Mouse (Mus musculus) CH12.LX (cell line): ENCODE data around the gene Il2ra.

ENCODE experiments used
- CTCF ChIP-seq, 2 experiments: IDR thresholded peaks in 1 of 2; conservative IDR thresholded peaks in 1 of 2; 2 replicates each; pipeline ENCODE4 v1.5.1; 2011 to 2012; ENCODE audit warnings: low read depth in 2 of 2, low read length in 2 of 2, improper control_type of control experiment in 1 of 2, inconsistent platforms in 1 of 2, mild to moderate bottlenecking in 1 of 2, moderate library complexity in 1 of 2
- MAX ChIP-seq: IDR thresholded peaks from 2 replicates; pipeline ENCODE4 v1.6.1; 2011; ENCODE audit warnings: low read length, improper control_type of control experiment
- MXI1 ChIP-seq: IDR thresholded peaks from 2 replicates; pipeline ENCODE4 v1.6.1; 2011; ENCODE audit warnings: mild to moderate bottlenecking, low read depth, low read length, improper control_type of control experiment
- POLR2A ChIP-seq: IDR thresholded peaks from 2 replicates; pipeline ENCODE4 v1.6.1; 2011; ENCODE audit warnings: low read depth, mild to moderate bottlenecking, improper control_type of control experiment, low read length
- ZC3H11A ChIP-seq: IDR thresholded peaks from 2 replicates; pipeline ENCODE4 v1.6.1; 2012; ENCODE audit warnings: low read depth, mild to moderate bottlenecking, inconsistent platforms, low read length, improper control_type of control experiment
- ZKSCAN1 ChIP-seq: IDR thresholded peaks from 2 replicates; pipeline ENCODE4 v1.6.1; 2012; ENCODE audit warnings: low read depth, inconsistent platforms, low read length, improper control_type of control experiment, borderline replicate concordance

GRCm38 (mm10) chr2:11623726-11624125 lies 18.9 kb upstream of the Il2ra start:
- TF ChIP-seq CTCF (conservative IDR thresholded peaks at IDR 0.05 in 1 of 2, IDR thresholded peaks at IDR 0.05 in 1 of 2; ENCODE audit: low read depth in 2 of 2, low read length in 2 of 2) (no peak), MAX (no peak), POLR2A (no peak), MXI1 (0 out of 2 replicates have a peak, but pooled peaks have one; percentile 32), ZKSCAN1 (no peak), ZC3H11A (no peak)
